Mouse (Mus musculus): ENCODE measurements around the gene Prkce.
A peak's percentile ranks its signal among the peaks of the same experiment; 100 is the strongest.

The Prkce gene

DNA sequence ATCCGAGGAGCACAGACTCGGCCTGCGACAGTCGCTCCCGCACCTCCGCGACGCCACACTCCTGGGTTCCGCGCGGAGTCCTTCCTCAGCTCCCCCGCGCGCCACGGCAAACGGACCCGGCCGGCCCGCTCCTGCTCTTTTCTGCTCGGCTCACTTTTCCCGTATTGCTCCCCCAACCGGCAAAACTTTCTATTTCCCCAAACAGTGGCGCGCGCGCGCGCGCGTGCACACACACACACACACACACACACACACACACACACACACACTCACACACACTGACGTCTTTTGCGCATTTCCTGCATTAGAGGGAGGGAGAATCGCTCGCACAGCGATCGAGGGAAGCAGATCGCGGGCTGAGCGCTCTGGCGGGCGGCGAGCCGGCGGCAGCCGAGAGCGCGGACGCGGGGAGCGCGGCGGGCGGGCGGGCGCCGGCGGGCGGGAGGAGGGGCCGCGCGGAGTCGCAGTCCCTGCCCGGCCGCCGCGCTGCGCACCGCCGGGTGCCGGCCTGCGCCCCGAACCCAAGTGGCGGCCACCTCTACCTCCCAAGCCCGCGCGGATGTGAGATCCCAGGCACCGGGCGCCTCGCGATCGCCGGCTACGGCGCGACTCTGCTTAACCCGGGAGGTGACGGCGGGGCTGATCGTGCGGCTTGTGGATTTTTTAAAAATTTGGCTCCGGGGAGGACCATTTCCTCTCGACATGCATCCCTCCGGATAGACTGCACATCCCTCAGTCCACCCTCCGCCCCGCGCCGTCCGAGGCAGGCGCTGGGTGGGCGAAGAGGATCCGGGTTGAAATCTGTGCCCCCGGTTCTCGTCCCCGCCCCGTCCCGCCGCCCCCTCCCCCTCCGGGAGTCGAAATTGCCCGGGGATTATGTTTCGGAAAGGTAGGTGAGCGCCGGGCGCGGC lies at the start of gene Prkce:
Prkce (plus strand) TSS at position 466 of the 911 bp plus-strand sequence.
- DNase-seq = peak; percentile 99

DNA sequence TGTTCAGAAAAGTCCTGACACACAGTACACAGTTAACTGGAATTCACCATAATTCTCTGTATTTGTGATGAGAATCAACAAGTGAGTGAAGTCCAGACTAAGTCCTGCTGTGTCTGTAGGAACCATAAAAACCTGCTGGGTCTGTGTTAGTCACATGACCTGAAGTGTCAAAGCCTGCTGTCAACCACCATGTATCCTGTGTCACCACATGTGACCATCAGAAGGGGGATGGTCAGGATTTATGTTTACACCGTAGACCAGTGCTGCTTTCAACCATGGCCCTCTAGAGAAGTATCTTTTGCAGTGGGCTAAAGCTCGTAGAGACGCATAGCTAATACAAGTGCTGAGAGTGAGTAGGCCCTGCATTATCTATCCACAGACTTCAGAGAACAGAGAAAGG lies 44.4 kb upstream of the Prkce start:
- DNase-seq = peak; percentile 53

DNA sequence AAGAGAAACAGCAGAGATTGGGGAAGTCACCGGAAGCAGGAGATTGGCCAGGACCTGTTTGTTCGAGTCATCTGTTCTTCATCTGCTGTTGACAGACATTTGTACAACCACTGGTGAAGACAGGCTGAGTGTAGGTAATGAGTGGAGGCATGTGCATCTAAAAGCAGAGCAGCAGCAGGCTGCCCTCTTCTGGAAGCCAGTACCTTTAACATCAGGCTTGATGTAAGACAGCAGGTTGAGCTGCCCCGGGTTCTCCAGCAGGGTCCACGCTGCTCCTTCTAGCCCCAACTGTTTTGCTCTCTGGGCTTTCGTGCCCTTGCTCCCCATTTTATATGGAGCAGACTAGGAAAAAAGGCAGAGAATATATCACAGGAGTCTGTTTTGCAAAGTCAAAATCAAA lies 41.7 kb upstream of the Prkce start:
- peak; percentile 62 for DNase-seq

DNA sequence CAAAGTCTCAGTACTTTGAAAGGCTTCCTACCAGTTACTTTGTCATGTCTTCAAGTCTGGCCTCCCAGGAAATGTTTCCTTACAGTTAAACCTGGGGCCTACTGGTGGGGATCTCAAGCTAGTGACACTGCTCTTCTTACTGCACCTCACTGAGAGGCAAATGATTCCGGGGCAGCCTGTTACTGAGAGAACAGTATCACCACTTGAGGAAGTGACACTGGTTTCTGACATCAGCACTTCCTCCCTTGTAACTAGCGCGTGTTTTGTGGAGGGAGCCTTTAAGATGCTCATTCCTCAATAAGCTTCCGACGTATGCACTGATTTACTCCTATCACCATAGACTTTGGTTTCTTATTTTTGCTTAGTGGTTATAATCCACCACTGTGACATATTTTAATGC lies 39.4 kb upstream of the Prkce start:
- peak; percentile 88 for DNase-seq

DNA sequence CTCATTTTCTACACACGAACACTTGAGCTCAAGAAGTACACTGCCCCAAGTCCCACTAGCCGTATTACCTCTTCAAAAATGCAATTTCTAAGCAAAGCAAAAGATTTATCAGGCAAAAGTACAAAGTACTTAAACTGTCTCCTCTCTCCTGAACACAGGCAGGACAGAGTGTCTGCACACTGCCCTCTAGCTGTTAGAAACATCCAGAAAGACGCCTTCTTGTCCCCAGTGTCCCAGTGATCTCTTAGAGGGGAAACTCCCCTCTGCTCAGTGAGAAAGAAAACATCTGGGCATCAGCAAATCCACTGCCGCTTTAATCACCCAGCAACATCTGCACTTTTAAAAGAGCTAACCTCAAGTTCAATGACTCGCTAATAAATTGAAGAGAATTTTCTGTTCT lies 35.1 kb upstream of the Prkce start:
- peak; percentile 70 for DNase-seq

DNA sequence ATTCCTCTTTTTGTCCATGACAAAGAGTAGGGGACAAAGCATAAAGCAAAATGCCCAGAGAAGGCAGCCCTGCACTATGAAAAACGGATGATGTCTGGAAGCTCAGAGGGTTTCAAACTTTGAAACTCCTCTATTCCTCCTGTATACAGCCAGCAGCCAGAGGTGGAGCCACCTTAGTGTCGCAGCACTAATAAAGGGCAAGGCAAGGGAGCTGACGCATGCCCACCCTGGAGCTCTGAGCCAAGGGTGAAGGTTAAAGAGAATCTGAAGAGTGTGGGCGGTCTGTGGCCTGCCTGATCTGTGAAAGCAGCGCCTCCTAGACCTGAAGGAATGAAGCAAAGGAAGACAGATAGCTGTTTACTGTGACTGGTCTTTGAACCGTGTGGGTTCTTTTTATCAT lies 33.1 kb upstream of the Prkce start:
- peak; percentile 61 for DNase-seq

DNA sequence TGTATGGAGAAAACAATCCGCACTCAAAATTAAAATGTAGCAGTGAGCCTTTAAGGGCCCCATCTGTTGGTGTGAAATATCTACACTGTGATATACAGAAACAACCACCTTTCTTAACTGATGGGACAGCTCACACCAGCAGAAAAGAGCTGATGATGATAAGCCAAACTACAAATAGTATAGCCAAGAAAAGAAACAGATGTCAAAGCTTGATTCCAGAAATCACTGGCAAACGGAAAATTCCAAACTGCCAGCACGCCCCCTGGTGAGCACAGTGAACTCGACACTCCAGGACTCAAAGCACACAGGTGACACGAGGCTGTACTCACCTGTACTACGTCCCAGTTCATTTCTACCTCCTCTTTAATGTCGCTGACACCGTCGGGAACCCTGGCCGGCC lies 31.8 kb upstream of the Prkce start:
- no peak for DNase-seq

DNA sequence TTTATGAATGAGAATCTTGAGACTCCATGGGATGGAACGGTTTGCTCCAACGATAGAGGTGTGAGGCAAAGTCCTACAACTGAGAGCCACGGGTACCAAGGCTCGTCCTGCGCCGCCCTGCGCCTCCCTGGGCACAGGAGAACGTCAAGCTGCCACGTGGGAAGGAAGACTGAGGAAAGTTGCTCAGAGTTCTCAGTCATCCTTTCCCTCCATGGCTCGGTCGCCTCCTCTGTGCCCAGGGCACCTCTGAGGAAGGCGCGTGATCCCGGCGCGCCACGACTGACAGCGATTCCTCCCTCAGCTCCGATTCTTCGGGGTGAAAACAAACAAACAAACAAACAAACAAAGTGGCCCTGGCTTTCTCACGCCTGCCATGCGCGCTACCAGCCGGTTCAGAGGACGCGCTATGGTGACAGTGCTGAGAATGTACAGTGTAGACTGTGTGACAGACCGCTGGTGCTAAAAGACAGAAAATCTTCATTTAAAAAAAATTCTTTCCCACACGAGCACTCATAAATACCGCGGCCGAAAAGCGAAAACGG lies 23.0 kb upstream of the Prkce start:
- no peak for DNase-seq

DNA sequence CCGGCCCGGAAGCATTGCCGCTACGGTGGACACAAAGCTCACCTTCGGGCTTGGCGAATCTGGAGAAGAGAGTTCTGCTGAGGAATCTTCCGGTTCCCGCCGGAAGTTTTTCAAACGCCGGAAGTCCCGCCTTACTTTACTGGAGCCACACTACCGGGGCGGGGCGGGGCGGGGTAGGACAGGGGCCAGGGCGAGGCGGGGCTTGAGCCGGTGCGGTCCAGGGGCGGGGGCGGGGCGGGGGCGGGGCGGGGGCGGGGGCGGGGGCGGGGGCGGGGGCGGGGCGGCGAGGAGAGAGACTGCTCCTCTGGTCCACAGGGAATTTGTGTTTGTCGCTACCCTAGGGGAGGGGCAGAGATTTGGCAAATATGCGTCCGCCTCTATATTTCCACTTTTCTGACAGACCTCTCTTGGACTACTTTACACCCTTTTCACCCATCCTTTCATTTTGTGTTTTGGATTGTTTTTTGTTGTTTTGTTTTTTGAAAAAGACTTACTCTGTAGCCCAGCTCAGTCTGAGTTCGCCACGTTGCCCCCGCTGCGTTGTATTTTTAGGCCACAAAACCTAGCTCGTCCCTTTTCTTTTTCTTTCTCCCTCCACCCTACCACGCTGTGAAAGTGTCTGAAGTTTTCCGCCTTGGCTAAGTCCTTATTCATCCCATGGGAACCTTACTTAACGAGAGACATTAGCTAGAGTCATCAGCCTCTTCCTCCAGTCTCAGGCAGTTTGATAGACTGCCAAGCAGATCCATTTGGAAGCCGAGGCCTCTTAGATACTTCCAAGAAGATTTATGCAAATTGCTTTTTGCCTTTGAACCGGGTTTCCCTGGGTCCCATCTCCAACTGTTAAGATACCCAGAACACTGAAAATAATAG lies 22.3 kb upstream of the Prkce start, which contains the start of gene Srbd1:
Srbd1 (minus strand) TSS at position 97 of the 873 bp plus-strand sequence.
- DNase-seq = peak; percentile 99

DNA sequence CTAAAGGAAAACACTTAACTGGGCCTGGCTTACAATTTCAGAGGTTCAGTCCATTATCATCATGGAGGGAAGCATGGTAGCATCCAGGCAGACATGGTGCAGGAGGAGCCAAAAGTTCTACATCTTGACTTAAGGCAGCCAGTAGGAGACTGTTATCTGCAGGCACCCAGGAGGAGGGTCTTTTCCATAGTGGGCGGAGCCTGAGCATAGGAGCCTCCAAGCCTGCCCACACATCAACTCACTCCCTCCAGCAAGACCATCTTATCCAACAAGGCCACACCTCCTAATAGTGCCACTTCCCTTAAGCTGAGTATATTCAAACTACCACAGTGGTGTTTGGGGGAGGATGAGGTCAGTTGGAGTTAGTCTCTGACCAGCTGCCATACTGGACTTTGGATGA lies 17.9 kb upstream of the Prkce start:
- DNase-seq = peak; percentile 90

DNA sequence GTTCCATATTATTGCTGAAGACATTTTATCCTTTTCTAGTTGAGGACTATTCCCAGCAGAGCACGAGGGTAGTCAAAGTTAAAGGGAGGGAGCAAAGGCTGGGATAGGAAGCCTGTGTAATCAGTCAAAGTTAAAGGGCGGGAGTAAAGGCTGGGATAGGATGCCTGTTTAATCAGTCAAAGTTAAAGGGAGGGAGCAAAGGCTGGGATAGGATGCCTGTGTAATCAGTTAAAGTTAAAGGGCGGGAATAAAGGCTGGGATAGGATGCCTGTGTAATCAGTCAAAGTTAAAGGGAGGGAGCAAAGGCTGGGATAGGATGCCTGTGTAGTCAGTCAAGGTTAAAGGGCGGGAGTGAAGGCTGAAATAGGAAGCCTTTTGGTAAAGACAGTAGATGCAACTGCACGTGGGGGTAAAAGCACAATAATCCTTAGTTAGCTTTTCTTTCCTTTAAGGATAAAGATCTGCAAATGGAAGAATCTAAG lies 16.7 kb upstream of the Prkce start:
- peak; percentile 97 for DNase-seq

DNA sequence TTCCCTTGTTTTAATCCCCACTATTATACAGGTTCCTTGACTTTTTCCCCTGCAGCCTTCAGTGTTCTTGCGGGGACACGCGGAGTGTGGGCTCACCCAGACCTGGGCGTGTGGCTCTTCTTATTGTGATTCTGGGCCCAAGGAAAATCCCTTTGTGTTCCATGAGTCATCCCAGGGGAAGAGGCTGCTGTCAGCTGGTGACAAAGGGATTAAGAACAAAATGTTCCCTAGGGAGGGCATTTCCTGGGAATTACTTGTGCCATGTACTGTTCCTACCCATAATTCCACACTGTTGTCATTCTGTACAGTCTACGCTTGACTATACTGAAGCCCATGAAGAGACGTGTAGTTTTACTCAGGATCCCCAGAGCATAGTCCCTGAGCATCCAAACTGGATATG lies 10.6 kb upstream of the Prkce start:
- no peak for DNase-seq

DNA sequence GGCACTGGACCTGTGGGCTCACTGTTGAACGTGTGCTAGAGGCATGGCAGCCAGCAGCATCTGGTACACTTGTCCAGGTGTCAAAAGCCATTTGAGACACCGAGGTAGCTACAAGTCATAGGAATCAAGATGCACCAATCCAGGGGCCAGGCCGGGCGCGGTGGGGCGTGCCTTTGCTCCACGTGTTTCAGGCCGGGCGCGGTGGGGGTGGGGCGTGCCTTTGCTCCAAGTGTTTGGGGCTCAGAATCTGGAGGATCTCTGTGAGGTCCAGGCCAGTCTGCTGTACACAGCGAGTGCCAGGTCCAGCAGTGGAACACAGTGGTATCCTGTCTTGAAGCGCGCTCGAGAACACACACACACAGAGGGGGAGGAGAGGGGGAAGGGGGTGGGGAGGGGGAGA lies 4.9 kb upstream of the Prkce start:
- peak; percentile 89 for DNase-seq

DNA sequence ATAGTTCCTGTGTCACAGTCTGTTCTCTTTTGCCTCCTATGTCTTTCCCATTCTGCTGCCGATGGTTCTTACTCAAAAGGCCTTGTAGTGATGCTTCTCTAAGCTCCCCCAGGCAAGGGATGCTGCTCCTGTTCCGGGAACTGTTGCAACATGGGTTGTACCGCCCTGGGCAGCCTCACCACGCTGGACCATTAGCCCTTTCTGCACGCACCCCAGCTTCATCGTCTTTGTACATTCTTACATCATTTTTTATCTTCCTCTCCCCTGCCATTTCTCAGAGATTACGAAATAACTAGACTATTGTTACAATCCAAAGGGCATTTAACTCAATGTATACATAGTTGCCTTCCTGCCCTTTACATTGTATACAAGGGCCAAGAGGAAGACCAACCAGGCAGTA lies 3.2 kb upstream of the Prkce start:
- no peak for DNase-seq

DNA sequence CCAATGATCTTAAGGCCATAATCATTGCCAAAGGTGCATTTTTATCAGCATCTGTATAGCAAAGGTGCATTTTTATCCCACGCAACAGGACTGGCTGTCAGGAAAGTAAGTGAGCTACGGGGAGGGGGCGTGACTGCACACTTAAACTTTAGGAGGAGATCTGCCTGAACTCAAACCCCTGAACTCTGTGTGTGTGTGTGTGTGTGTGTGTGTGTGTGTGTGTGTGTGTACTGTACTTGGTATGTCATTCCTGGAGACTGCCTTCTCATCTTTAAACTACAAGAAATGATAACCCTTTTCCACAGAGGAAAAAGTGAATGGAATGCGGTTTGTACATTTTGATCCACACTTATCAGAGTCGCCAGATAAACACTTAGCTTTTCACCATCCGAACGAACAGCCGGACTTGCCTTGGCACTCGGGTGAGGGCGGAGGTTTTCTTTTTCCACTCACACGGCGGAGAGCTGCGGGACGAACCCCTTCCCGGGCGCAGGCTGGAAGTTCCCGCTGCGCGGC lies 1.5 kb upstream of the Prkce start:
- DNase-seq = peak; percentile 87

DNA sequence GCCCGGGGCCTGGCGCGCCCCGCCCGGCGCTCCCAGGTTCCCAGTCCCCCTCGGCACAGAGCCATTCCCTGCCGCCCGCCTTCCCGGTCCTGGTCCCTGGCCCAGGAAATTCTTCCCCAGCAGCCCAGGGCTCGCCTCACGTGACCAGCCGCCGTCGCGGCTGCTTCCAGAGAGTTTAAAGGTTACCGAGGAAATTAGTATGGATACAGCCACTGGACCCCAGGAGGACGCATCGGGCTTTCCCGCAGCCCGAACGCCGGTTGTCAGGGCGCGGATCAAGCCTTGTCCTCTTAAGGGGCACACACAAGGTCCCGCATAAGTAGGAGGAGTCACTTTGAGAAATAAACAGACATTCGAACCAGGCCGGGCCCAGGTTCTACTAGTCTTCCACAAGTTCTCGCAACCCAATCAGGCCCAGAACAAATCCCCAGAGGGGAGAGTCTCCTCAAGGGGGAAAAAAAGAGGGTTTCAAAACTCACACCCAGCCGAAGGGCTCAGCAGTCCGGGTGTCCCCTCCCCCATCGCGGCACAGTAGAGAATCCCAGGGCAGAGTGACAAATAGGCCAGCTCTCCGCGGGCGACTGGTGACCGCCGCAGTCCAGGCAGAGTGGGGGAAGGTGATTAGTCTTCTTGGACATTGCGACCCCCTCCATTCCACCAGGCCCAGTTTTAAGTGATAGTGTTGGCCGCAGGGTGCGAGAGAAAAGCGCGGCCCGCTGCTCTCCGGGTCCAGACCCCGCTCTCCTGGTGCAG lies 842 bp upstream of the Prkce start:
- peak; percentile 99 for DNase-seq

DNA sequence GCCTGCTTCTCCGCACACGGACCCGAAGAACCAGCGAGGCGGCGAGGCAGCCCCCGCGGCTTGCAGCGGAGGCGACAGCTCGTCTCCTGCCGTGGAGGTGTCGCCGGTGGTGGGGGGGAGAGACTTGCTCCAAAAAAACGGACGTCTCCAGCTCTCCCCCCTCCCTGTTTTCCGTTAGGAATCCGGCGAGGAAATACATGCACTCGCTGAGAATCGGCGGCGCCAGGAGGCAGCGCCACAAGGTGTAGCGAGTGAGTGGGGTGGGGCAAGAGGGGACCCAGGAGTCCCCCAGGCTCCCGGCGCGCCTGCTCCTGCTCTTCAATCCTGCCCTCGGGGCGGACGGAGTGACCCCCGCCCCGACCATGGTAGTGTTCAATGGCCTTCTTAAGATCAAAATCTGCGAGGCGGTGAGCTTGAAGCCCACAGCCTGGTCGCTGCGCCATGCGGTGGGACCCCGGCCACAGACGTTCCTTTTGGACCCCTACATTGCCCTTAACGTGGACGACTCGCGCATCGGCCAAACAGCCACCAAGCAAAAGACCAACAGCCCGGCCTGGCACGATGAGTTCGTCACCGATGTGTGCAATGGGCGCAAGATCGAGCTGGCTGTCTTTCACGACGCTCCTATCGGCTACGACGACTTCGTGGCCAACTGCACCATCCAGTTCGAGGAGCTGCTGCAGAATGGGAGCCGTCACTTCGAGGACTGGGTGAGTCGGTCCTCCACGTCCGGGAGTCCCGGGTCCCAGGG lies 821 bp downstream of the Prkce start:
- DNase-seq = peak; percentile 96

DNA sequence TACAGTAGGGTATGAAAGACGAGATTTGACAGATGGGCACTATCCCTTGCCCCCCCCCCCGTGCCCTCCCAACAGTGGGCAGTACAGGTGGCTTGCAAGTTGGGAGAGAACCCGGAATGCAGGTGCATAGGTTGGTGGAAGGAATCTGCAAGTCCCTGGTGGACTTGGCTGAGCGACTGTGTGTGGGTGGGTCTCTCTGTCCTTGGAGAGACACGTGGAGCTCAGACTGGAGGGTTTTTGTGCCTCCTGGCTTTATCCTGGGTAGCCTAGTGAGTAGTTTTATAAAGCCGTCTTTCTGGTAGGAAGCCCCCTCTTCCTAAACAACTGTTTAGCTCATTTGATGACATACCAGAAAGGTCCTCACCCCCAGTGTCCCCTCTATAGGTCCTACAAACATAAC lies 1.5 kb downstream of the Prkce start:
- DNase-seq = peak; percentile 91

DNA sequence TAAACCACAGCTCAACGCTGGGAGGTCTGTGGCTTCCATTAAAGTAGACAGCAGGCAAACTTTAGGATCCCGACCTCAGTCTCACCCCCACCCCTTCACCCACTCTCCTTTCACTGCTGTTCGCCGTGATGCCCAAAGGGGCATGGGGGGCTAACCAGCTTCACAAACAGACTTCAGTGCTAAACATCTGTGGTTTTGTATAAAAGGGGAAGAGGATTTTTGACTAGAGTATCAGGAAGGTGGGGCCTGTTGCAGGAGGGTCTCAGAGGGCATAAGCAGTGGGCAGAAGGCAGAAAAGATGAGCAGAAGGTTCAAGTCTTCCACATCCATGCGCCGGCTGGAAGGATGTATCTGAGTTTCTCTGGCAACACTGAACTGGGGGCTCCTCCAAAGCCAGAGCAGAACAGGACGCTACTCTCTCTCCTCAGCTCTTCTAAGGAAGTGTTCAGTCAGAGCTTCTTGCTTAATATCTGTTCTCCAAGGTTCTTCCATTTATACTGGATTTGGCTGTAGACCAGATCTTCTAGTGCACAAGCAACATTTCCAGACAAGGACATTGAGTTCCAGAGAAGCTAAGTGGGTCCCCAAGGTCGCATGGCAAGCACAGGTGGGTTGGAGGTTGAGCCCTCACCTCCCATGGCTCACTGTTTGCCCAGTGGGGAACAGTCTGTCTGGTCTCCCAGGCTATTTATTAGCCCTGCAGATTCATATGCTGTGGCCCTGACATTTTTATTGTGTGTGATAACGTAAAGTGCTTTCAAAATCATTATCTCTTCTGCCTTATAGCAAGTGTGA lies 2.8 kb downstream of the Prkce start:
- peak; percentile 91 for DNase-seq

DNA sequence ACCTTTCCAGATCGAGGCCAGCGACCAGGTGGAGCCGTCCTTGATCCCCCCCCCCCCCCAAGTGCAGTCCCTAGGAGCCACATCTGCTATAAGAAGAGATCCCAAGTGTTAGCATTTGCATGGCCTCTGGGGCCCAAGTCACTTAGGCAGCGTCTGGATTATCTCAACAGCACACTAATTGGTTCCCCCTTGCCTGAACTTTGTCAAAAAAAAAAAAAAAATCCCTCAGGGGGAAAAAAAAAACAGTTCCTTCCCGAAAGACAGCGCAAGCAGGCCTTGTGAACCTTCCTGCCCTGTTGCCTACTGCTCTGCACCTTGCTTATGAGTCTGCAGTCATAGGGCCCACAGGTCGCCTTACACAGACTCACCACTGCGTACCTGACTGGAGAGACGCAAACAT lies 7.9 kb downstream of the Prkce start:
- DNase-seq = no peak

DNA sequence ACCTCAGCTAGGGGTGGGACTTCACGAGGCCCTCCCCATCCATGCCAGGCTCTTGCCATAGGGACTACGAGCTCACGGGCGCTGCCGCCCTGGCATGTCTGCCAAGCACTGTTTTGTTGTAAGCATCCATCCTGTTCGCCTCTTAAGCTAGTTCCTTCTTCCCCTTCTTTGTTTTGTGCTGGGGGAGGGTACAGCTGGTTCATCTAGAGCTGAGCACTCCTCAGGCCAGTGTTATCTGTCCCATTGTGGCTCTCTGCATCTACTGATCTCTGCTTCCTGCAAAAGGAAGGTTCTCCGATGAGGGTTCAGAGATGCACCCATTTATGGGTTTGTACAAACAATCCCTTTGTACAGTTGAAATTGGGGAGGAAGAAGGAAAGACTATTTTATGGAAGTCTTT lies 9.1 kb downstream of the Prkce start:
- DNase-seq = no peak

Data from heart, adult 11 months (tissue).